Mouse (Mus musculus) lung, adult 2 months (tissue): Measurements from ENCODE around the gene Rarg.

Source experiments
- CTCF ChIP-seq: fragments of 200-500 bp; IDR thresholded peaks from 2 replicates; pipeline ENCODE4 v1.5.1; 2011; ENCODE audit warnings: mild to moderate bottlenecking, low read length, control low read depth; ENCODE audit not compliant: insufficient read depth
- POLR2A ChIP-seq: fragments of 200-500 bp; IDR thresholded peaks from 2 replicates; pipeline ENCODE4 v1.6.1; 2011; ENCODE audit warnings: low read depth, mild to moderate bottlenecking, control low read depth, low read length, borderline replicate concordance; ENCODE audit errors: extremely low read depth

DNA sequence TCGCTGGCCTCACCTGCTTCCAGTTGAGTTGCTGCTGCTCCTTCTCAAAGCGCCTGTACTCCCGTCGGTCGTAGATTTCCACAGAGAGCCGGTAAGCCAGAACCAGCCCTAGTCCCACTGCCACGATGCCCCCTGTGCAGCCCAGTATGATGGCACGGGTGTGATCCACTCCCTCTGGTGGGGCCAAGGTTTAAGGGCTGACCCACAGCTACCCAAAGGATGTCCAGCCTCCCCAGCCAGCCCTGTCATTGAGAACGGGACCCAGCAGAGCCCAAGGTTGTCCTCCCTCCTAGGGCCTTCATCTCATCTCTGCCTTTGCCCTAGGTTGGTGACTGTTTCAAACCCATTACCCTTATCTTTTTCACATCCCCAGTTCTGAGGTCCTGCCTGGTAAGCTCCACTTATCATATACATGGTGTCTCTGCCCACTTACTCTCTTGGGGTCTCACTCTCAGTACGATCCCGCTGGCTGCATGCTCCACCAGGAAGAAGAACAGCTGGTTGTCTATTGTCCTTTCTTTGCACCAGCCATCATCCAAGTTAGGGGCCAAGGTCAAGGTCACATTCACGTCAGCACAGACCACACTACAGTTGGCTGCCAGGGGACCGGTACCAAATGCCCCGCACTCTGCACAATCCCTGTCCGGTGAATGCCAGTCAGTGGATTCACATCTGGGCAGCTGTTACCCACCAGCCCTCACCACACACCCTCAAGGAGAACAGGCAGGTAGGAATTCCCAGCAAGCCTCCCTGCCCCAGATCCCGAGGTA is 40.7 kb downstream of the Rarg start:
- TF ChIP-seq CTCF (no peak), POLR2A (no peak)
